Mouse (Mus musculus): ENCODE results near the gene Ptprq. TPM values are rescaled to one million over a fixed set of nuclear protein-coding genes. Genes with fewer than 3 reads are reported as not detected.

Gene Ptprq
- not detected in 2 replicates for total RNA-seq (2023)

DNA sequence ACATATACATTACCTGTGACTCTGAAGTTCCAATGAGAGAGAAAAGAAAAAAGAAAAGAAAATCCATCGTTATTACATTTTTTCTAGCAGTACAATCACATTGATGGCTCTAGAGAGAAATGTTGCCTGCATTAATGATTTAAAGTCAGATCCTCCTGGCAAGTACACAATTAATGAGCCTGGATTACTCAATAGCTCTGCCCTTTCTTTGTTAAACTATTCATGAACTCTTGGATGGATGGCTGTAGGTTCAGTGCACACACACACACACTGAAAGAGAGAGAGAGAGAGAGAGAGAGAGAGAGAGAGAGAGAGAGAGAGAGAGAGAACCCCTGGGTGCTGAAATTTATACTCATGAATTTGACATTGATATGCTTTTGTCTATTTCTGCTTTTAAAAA, at the start of gene Ptprq:
TSS of gene Ptprq (minus strand) at position 246 of the 400 bp plus-strand sequence.

DNA sequence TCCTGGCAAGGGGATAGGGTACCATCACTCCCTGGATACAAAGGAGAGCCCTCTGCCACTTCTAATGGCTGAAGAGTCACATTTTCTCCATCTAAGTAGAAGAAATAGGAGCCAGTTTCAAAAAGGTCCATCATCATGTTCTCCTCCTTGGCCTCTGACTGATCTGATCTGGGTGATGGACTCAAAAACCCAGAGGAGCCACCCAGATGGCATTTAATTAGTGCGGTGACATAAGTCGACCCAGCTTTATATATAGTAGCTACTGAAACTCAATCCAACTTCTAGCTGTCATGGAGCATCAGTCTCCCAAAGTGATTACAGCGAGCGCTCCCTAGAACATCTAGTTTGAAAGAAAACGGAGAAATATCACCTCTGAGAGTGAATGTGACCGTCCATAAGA, 225.3 kb downstream of the Ptprq start, which contains the start of gene Myf6:
TSS of gene Myf6 (minus strand) at position 170 of the 400 bp plus-strand sequence.

GRCm38 (mm10) chr10:107485870-107486269, 234.0 kb downstream of the Ptprq start, which contains the start of gene Myf5:
Gene Myf5 (minus strand): TSS chr10:107486134.

Other genes starting within 250 kb of the Ptprq start
- gene Myf5, start 233.9 kb downstream of the Ptprq start, total RNA-seq (2023) = not detected in 2 replicates
- not detected in 2 replicates for gene Myf6, start 225.3 kb downstream of the Ptprq start, total RNA-seq (2023)
- gene Otogl, start 192.1 kb upstream of the Ptprq start, total RNA-seq (2023) = 0.35 and 0.39 TPM in 2 replicates